Mouse (Mus musculus): ENCODE measurements around the gene Apoa2. TPM values are rescaled to one million over a fixed set of nuclear protein-coding genes. Genes with fewer than 3 reads are reported as not detected.

Gene Apoa2
- polyA plus RNA-seq, 1 experiment = 8.0 TPM

DNA sequence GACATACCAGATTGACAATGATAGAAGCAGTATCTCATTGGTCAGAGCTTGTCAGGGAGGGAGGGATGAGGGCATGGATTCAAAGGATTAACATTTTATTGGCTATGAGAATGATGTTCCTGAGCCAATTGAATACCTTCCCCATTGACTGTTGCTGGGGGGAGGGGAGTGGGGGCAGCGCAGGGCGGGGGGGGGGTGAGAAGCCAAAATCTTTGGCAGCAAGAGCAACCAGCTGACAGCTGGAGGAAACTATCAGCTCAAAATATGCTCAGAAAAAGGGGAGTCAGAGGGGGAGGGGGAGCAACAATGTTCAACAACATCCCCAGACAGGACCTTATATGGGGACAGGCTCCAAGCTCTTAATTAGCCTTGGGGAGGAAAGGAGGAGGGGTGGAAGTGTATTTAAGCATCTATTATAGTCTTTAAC, 38.3 kb downstream of the Apoa2 start:
- Histone ChIP-seq H3K27me3 (ENCODE audit: control insufficient read depth, insufficient read depth, low read length) (no peaks in the 10 kb centered on the region), H3K4me1 (ENCODE audit: control insufficient read depth, insufficient read depth, low read length) (no peaks in the 10 kb centered on the region; the same call in 1 of the 2 replicates), H3K4me3 (ENCODE audit: control insufficient read depth, low read depth, low read length) (no peak overlapping the region), H3K27ac (ENCODE audit: control insufficient read depth, insufficient read depth, low read depth, low read length) (0 out of 2 replicates have a peak overlapping the region, but pooled peaks have one; percentile 78), H3K36me3 (ENCODE audit: control insufficient read depth, insufficient read depth, low read length) (no peaks in the 10 kb centered on the region)
- TF ChIP-seq POLR2A (IDR thresholded peaks at IDR 0.05; ENCODE audit: control insufficient read depth, low read depth, low read length) (no peak), CTCF (IDR thresholded peaks at IDR 0.05; ENCODE audit: control insufficient read depth, insufficient read depth, insufficient replicate concordance, low read depth, low read length) (no peak)

DNA sequence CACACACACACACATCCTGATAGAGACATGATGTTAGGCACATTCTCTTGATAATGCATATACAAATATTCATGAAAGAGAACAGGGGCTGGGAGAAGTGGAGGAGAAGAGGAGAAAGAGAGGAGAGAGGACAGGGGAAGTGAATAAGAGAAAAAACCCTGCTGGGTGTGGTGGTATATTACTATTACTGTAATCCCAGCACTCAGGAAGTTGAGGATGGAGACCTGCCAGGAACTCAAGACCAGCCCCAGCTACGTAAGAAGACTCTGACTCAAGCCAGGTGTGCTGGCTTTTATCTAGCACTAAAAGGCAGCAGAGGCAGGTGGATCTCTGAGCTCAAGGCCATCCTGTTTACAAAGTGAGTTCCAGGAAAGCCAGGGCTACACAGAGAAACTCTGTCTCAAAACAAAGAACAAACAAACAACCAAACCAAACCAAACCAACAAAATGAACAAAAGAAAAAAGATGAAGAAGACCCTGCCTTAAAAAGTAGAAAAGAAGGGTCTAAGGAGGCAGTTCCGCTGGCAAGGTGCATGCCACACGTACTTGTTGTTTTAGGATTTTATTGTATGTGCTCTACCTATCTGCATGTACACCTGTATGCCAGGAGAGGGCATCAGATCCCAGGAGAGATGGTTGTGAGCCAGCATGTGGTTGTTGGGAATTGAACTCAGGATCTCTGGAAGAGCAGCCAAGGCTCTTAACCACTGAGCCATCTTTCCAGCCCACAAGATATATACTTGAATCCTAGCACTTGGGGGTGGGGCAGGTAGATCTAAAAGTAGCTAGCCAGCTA, 39.0 kb downstream of the Apoa2 start:
- Histone ChIP-seq H3K4me1 (ENCODE audit: control insufficient read depth, insufficient read depth, low read length) (no peaks in the 10 kb centered on the region; the same call in 1 of the 2 replicates), H3K4me3 (ENCODE audit: control insufficient read depth, low read depth, low read length) (no peak overlapping the region), H3K27ac (ENCODE audit: control insufficient read depth, insufficient read depth, low read depth, low read length) (no peak overlapping the region; the same call in 1 of the 2 replicates), H3K27me3 (ENCODE audit: control insufficient read depth, insufficient read depth, low read length) (no peaks in the 10 kb centered on the region), H3K36me3 (ENCODE audit: control insufficient read depth, insufficient read depth, low read length) (no peaks in the 10 kb centered on the region)
- TF ChIP-seq POLR2A (IDR thresholded peaks at IDR 0.05; ENCODE audit: control insufficient read depth, low read depth, low read length) = no peak
- no peak for TF ChIP-seq CTCF (IDR thresholded peaks at IDR 0.05; ENCODE audit: control insufficient read depth, insufficient read depth, insufficient replicate concordance, low read depth, low read length)

DNA sequence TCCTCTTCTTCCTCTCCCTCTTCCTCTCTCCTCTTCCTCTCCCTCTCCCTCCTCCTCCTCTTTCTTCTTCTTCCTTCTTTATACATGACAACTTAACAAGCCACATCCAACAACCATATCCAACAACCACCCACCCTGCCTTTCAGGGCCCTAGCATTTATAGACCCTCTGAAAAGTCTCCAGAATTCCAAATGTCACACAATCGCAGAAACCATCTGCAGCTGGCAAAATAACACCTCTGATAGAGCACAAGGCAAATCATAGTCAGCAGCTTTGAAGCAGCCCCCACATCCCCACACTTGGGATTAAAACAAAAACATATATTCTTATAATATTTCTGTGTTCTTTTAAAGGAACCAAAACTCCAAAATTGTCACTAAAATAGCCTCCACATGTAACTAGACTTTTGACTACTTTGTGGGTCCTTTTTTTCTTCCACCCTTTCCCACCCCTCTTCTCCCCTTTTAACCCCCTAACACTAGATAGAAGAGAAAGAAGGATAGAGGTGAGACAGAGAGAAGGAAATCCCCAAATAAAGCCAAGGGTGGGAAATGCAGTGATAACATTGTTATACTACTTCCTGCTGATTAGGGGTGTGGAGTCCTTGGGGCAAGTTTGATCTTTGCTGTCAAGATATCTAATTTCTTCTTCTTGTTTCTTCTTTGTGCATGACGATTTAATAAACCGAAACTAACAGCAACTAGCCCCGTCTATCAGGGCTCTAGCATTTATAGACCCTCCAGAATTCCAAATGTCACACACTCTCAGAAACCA, 41.3 kb downstream of the Apoa2 start:
- H3K27ac ChIP-seq (ENCODE audit: control insufficient read depth, insufficient read depth, low read depth, low read length) = no peak overlapping the region
- peaks cover 8% of the 10 kb centered on the region for H3K4me1 ChIP-seq (ENCODE audit: control insufficient read depth, insufficient read depth, low read length)
- H3K27me3 ChIP-seq (ENCODE audit: control insufficient read depth, insufficient read depth, low read length) = no peaks in the 10 kb centered on the region
- no peak overlapping the region for H3K4me3 ChIP-seq (ENCODE audit: control insufficient read depth, low read depth, low read length)
- TF ChIP-seq CTCF (IDR thresholded peaks at IDR 0.05; ENCODE audit: control insufficient read depth, insufficient read depth, insufficient replicate concordance, low read depth, low read length) (no peak), POLR2A (IDR thresholded peaks at IDR 0.05; ENCODE audit: control insufficient read depth, low read depth, low read length) (no peak)
- no peaks in the 10 kb centered on the region for H3K36me3 ChIP-seq (ENCODE audit: control insufficient read depth, insufficient read depth, low read length)

DNA sequence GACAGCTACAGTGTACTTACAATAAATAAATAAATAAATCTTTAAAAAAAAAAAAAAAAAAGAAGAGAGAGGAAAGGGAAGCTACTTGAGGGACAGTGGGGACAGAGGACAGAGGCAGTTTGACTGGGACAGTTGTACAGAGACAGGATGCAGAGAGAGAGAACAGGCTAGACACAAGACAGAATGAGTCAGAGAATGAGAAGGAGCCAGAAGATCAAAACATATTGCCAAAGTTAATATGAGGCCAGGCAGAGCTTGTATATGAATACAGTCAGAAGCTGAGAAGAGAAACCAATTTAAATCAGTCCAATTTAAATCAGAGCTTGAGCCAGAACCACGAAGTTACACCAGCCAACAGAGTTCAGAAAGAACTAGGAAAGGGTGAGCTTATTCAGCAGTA, 43.5 kb downstream of the Apoa2 start:
- H3K4me3 ChIP-seq (ENCODE audit: control insufficient read depth, low read depth, low read length) = no peak overlapping the region
- H3K27me3 ChIP-seq (ENCODE audit: control insufficient read depth, insufficient read depth, low read length) = no peaks in the 10 kb centered on the region
- no peak overlapping the region for H3K27ac ChIP-seq (ENCODE audit: control insufficient read depth, insufficient read depth, low read depth, low read length)
- H3K4me1 ChIP-seq (ENCODE audit: control insufficient read depth, insufficient read depth, low read length) = peaks cover 9% of the 10 kb centered on the region
- H3K36me3 ChIP-seq (ENCODE audit: control insufficient read depth, insufficient read depth, low read length) = no peaks in the 10 kb centered on the region
- TF ChIP-seq POLR2A (IDR thresholded peaks at IDR 0.05; ENCODE audit: control insufficient read depth, low read depth, low read length) = no peak
- TF ChIP-seq CTCF (IDR thresholded peaks at IDR 0.05; ENCODE audit: control insufficient read depth, insufficient read depth, insufficient replicate concordance, low read depth, low read length) = no peak

DNA sequence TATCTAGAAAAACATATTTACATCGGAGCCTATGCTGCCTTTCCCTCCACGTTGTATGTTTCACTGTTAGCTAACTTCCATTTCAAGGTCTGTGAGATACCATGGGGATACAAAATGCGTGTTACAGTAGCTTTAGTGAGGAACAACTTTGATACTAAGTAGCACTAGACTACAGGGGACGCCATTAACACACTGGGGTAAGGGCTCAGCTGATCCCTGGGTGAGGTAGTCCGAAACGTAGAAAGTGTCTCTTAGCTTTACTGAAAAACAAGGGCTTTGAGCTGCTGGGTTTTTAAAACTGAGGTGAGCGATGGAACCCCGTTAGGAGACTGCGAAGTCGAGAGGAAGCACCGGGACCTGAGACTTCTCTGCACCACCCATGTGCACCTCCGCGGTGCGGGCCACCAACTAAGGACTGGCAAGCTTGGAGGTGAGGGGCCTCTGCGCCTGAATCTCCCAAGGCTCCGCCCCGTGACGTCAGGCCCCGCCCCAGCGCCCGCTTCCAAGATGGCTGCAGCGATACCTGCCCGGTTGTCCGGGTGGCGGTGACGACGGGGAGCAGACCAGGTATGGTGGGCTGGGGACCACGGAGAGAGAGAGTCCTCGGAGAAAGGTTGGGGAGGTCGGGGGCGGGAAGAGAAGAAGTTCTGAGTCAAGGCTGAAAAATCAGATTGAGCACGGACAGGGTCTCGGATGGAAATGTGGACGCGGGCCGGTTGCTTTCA, 45.2 kb downstream of the Apoa2 start, which contains the start of gene B4galt3:
B4galt3 (plus strand) TSS at position 481 of the 725 bp plus-strand sequence.
- Histone ChIP-seq H3K27ac (ENCODE audit: control insufficient read depth, insufficient read depth, low read depth, low read length) (peak within 1 kb of the TSS; percentile 80), H3K27me3 (ENCODE audit: control insufficient read depth, insufficient read depth, low read length) (no peaks in the 10 kb centered on the region), H3K4me3 (ENCODE audit: control insufficient read depth, low read depth, low read length) (peak within 1 kb of the TSS; percentile 94), H3K4me1 (ENCODE audit: control insufficient read depth, insufficient read depth, low read length) (peaks cover 9% of the 10 kb centered on the region), H3K36me3 (ENCODE audit: control insufficient read depth, insufficient read depth, low read length) (peaks cover 2% of the 10 kb centered on the region)
- TF ChIP-seq POLR2A (IDR thresholded peaks at IDR 0.05; ENCODE audit: control insufficient read depth, low read depth, low read length) (peak; percentile 95), CTCF (IDR thresholded peaks at IDR 0.05; ENCODE audit: control insufficient read depth, insufficient read depth, insufficient replicate concordance, low read depth, low read length) (no peak)

DNA sequence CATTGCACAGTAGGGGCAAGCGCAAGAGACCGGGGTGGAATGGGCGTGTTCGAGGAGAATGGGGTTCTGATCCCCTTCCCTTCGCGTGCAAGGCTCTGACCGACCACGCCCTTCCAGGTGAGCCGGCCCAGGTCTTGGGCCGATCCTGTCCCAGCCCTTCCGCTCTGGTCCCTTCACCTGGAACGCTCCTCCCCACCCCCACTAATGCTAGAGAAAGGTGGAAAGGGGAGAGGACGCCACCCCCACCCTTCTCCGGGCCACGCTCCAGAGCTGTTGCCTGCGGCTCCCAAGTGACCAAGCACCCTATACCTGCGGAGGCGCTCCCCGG, 45.7 kb downstream of the Apoa2 start:
- TF ChIP-seq POLR2A (IDR thresholded peaks at IDR 0.05; ENCODE audit: control insufficient read depth, low read depth, low read length) = no peak
- no peak for TF ChIP-seq CTCF (IDR thresholded peaks at IDR 0.05; ENCODE audit: control insufficient read depth, insufficient read depth, insufficient replicate concordance, low read depth, low read length)
- H3K4me3 ChIP-seq (ENCODE audit: control insufficient read depth, low read depth, low read length) = peak overlapping the region; percentile 94
- peaks cover 9% of the 10 kb centered on the region for H3K4me1 ChIP-seq (ENCODE audit: control insufficient read depth, insufficient read depth, low read length)
- peak overlapping the region; percentile 80 for H3K27ac ChIP-seq (ENCODE audit: control insufficient read depth, insufficient read depth, low read depth, low read length)
- peaks cover 2% of the 10 kb centered on the region for H3K36me3 ChIP-seq (ENCODE audit: control insufficient read depth, insufficient read depth, low read length)
- no peaks in the 10 kb centered on the region for H3K27me3 ChIP-seq (ENCODE audit: control insufficient read depth, insufficient read depth, low read length)
